In genomic region chr5:112127171-112127570, GRCm38 (mm10) we compare ENCODE assay signal across 14 mouse cellular contexts.
A peak's percentile ranks its signal among the peaks of the same experiment; 100 is the strongest.
DNase-seq lines count a peak whose midpoint lies in the region.
"Had no signal": no experiment of that assay in that cellular context is flagged by ENCODE, and none has a peak within 500 bp of the region (broad histone marks: within the 10 kb centered on the region; RNA-seq: fewer than 3 reads in every experiment).

No protein-coding gene starts in this region.

- peak; percentile 21 for DNase-seq in kidney, adult 18-20 months
- no peak for DNase-seq in kidney, postnatal 4 days
- peak; percentile 20 for DNase-seq in urinary bladder, postnatal 14 days (ENCODE audit: low spot score)
- no peak for DNase-seq in urinary bladder, postnatal 36 days (ENCODE audit: low spot score in 2 of 2)
- DNase-seq in lung, postnatal 10 days = peak; percentile 17
- DNase-seq in left cerebral cortex, adult 8-10 months (ENCODE audit: low spot score in 2 of 2) = no peak
- no peak for DNase-seq in ovary, postnatal 14 days (ENCODE audit: low spot score)
- DNase-seq in heart, adult 9 months (ENCODE audit: low spot score in 2 of 2) = no peak
- DNase-seq: adrenal gland, adult 8-10 months; cerebellum, adult 8-10 months; gastrocnemius, postnatal 14 days; heart, postnatal 4 days; right cerebral cortex, postnatal 4 days; thymus, postnatal 25 days had no signal

Comparison
In these comparisons a context has a peak if more than half of its experiments do, and no peak if none do; other contexts are left out.
1. DNase-seq: peak in kidney, adult 18-20 months (single experiment), urinary bladder, postnatal 14 days (single experiment) and lung, postnatal 10 days (single experiment); none in kidney, postnatal 4 days (0 of 2), urinary bladder, postnatal 36 days (0 of 2), left cerebral cortex, adult 8-10 months (0 of 2), ovary, postnatal 14 days (single experiment) and heart, adult 9 months (0 of 2).